Mouse (Mus musculus) cerebellum, adult 2 months (tissue): ENCODE results near the gene Trim38.

Source experiments
- CTCF ChIP-seq: fragments of 200-500 bp; IDR thresholded peaks from 2 replicates; pipeline ENCODE4 v1.5.1; 2011; ENCODE audit warnings: low read depth, mild to moderate bottlenecking, control low read depth, low read length, moderate library complexity, borderline replicate concordance; ENCODE audit not compliant: insufficient read depth
- POLR2A ChIP-seq: fragments of 200-500 bp; IDR thresholded peaks from 2 replicates; pipeline ENCODE4 v1.6.1; 2011; ENCODE audit warnings: low read length, control low read depth, borderline replicate concordance; ENCODE audit not compliant: insufficient read depth

- no peak for TF ChIP-seq CTCF
- no peak for TF ChIP-seq POLR2A
Measured at GRCm38 (mm10) chr13:23753314-23754078, 16.2 kb upstream of the Trim38 start.
